Mouse (Mus musculus) kidney, embryonic 15.5 days (tissue): ENCODE data around the gene Timm10b. TPM values are rescaled to one million over a fixed set of nuclear protein-coding genes. Genes with fewer than 3 reads are reported as not detected.

ENCODE experiments used
- ATAC-seq: fragments of 200-750 bp; cut with Nextera tagmentation; replicated peaks from 2 replicates; pipeline ENCODE4 v1.8.0; 2017; ENCODE audit warnings: moderate TSS enrichment; ENCODE audit not compliant: low FRiP score
- H3K27ac ChIP-seq: fragments of 300-500 bp; sonication (generic); 2 replicates; pipeline ENCODE4 v1.5.1; 2015; ENCODE audit warnings: mild to moderate bottlenecking, inconsistent platforms
- H3K27me3 ChIP-seq: fragments of 300-500 bp; sonication (generic); 2 replicates; pipeline ENCODE4 v1.6.1; 2015; ENCODE audit warnings: inconsistent platforms
- H3K36me3 ChIP-seq: fragments of 300-500 bp; sonication (generic); 2 replicates; pipeline ENCODE4 v1.6.1; 2015; ENCODE audit warnings: inconsistent platforms
- H3K4me1 ChIP-seq: fragments of 300-500 bp; sonication (generic); 2 replicates; pipeline ENCODE4 v1.6.1; 2015; ENCODE audit warnings: inconsistent platforms
- H3K4me2 ChIP-seq: fragments of 300-500 bp; sonication (generic); 2 replicates; pipeline ENCODE4 v1.6.1; 2015; ENCODE audit warnings: moderate library complexity, mild to moderate bottlenecking, inconsistent platforms
- H3K4me3 ChIP-seq: fragments of 300-500 bp; sonication (generic); replicated peaks from 2 replicates; pipeline ENCODE4 v1.5.1; 2015; ENCODE audit warnings: mild to moderate bottlenecking, inconsistent platforms
- H3K9ac ChIP-seq: fragments of 300-500 bp; sonication (generic); 2 replicates; pipeline ENCODE4 v1.6.1; 2015; ENCODE audit warnings: mild to moderate bottlenecking, inconsistent platforms
- H3K9me3 ChIP-seq: fragments of 300-500 bp; sonication (generic); replicated peaks from 2 replicates; pipeline ENCODE4 v1.6.1; 2016; ENCODE audit warnings: inconsistent platforms
- WGBS: fragments of 180-500 bp; shearing (Covaris S2); methylation state at CpG from one replicate; pipeline ENCODE4 v1.1.7; 2015; ENCODE audit warnings: mixed read lengths; 5-methylcytosine and 5-hydroxymethylcytosine counted together
- polyA plus RNA-seq: library from polyadenylated mRNA; unstranded; fragments of >200 nt; fragmentation: Nextera tagmentation; extraction: Ambion mirVana; gene quantifications from 2 replicates; pipeline ENCODE4 v1.2.1, GENCODE M21; 2015

Timm10b gene
- polyA plus RNA-seq, 1 experiment from 2014 or later: 184 TPM

DNA sequence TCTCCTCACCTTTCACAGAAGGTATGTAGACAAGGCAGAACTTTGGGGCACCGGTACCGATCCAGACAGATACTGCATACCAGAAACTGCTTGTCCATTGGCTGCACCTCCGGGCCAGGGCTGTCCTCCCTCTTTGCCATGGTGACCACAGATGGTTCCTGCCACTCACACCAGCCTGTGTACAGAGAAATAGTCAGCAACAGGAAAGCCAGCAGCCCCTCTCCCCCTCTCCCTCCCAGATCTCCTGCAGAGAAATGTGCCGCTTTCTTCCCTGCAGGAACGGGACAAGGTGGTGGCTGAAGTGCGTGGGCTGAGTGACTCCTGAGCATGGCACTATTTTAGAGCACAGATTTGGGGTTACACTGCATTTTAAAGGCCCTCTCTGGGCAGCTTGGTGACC, 14.5 kb upstream of the Timm10b start:
- ATAC-seq: no peak
- Histone ChIP-seq H3K4me1 (peaks cover 16% of the 10 kb centered on the region), H3K9ac (no peak overlapping the region), H3K36me3 (peaks cover 48% of the 10 kb centered on the region), H3K27ac (no peak overlapping the region), H3K4me2 (no peak overlapping the region), H3K4me3 (no peak overlapping the region), H3K27me3 (no peaks in the 10 kb centered on the region), H3K9me3 (no peaks in the 10 kb centered on the region)
- WGBS: 84% methylated on average over 6 of the region's 6 CpGs

GRCm38 (mm10) chr7:105628633-105629032, 11.2 kb upstream of the Timm10b start:
- Histone ChIP-seq H3K4me2 (peak overlapping the region; percentile 9; the same call in 1 of the 2 replicates), H3K36me3 (peaks cover 18% of the 10 kb centered on the region), H3K4me3 (no peak overlapping the region), H3K9ac (no peak overlapping the region), H3K27me3 (no peaks in the 10 kb centered on the region), H3K27ac (peak overlapping the region; percentile 64), H3K4me1 (peaks cover 24% of the 10 kb centered on the region), H3K9me3 (no peaks in the 10 kb centered on the region)
- 22% methylated on average over 3 of the region's 3 CpGs for WGBS
- ATAC-seq: peak; percentile 27; the same call in 1 of the 2 replicates

DNA sequence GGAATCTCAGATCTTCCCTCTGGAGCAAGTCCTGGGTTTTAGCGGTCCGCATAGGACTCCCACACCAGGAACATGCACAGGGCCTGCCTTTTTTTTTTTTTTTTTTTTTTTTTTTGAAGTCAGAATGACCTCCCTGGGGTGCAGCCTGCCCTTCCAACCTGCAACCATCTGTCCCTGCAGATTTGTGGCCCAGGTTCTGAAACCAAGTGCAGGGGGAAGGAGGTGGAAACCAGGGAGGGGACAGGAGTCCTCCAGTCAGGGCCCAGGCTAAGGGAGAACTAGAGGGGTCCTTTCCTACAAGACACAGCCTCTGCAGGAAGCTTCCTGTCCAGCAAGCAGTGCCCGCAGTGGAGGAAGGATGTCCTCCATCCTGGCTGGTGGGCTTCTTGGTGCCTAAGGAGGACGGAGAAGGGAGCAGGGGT, 7.3 kb upstream of the Timm10b start:
- whole genome bisulfite sequencing: 11% methylated on average over 4 of the region's 4 CpGs
- no peaks in the 10 kb centered on the region for H3K9me3 ChIP-seq
- H3K9ac ChIP-seq: peak overlapping the region; percentile 87
- peak overlapping the region; percentile 91 for H3K4me3 ChIP-seq
- peaks cover 23% of the 10 kb centered on the region for H3K36me3 ChIP-seq
- peak overlapping the region; percentile 65; the same call in 1 of the 2 replicates for H3K27ac ChIP-seq
- H3K4me2 ChIP-seq: peak overlapping the region; percentile 83
- H3K27me3 ChIP-seq: no peaks in the 10 kb centered on the region
- ATAC-seq: no peak; the same call in 1 of the 2 replicates
- peaks cover 33% of the 10 kb centered on the region for H3K4me1 ChIP-seq

- Histone ChIP-seq H3K9me3 (no peaks in the 10 kb centered on the region), H3K4me1 (peaks cover 32% of the 10 kb centered on the region), H3K27ac (peak within 1 kb of the TSS; percentile 74), H3K36me3 (peaks cover 30% of the 10 kb centered on the region), H3K4me2 (peak within 1 kb of the TSS; percentile 83), H3K4me3 (peak within 1 kb of the TSS; percentile 91), H3K27me3 (no peaks in the 10 kb centered on the region), H3K9ac (peak within 1 kb of the TSS; percentile 87)
- WGBS: 2% methylated on average over 60 of the region's 71 CpGs
- ATAC-seq: peak; percentile 93
Measured at GRCm38 (mm10) chr7:105633127-105633800, 6.6 kb upstream of the Timm10b start, which contains the start of gene Trim3. Trim3 (minus strand) TSS chr7:105633571.

- H3K4me2 ChIP-seq: peak overlapping the region; percentile 83
- H3K9me3 ChIP-seq: no peaks in the 10 kb centered on the region
- H3K4me3 ChIP-seq: peak overlapping the region; percentile 91
- H3K9ac ChIP-seq: peak overlapping the region; percentile 87
- H3K27ac ChIP-seq: peak overlapping the region; percentile 74
- 4% methylated on average over 10 of the region's 10 CpGs for WGBS
- no peaks in the 10 kb centered on the region for H3K27me3 ChIP-seq
- no peak for ATAC-seq
- H3K36me3 ChIP-seq: peaks cover 33% of the 10 kb centered on the region
- H3K4me1 ChIP-seq: peaks cover 30% of the 10 kb centered on the region
Measured at GRCm38 (mm10) chr7:105633801-105634135, 6.1 kb upstream of the Timm10b start.

DNA sequence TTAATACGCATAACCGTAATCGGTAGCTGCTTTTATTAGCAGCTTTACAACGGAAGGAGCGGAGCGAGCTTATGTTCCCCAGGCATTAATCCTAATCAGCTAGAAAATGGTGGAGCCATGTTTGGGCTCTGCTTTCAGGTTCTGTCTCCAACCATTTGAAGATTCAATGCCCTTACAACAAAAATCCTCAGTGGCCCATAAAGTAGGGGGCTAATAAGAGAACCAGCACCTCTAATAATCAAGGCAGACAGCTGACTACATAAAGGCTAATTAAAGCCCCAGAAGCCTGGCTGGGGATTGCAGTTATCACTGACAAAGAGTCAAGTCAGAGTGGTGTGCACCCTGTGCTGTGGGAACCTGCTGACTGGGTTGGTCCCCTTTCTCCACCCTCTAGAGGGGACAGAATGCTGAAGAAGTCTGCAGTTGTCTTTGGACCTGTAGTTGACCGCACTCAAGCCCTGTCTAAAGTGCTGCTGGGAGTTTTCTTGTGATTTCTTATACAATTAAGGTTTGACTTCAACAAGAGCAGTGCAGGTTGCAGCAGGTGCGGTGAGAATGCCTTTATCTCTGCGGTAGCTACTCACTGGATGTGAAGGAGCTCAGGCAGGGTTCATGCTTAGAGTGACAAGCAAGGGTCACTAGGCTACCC, 5.5 kb upstream of the Timm10b start:
- Histone ChIP-seq H3K27me3 (no peaks in the 10 kb centered on the region), H3K27ac (no peak overlapping the region), H3K36me3 (peaks cover 33% of the 10 kb centered on the region), H3K4me2 (peak overlapping the region; percentile 83), H3K4me3 (peak overlapping the region; percentile 91), H3K4me1 (peaks cover 29% of the 10 kb centered on the region), H3K9ac (peak overlapping the region; percentile 87), H3K9me3 (no peaks in the 10 kb centered on the region)
- no peak for ATAC-seq
- 54% methylated on average over 9 of the region's 9 CpGs for WGBS

GRCm38 (mm10) chr7:105635726-105636125, 4.1 kb upstream of the Timm10b start:
- 91% methylated on average over 2 of the region's 2 CpGs for whole genome bisulfite sequencing
- Histone ChIP-seq H3K27ac (no peak overlapping the region), H3K9ac (no peak overlapping the region), H3K9me3 (no peaks in the 10 kb centered on the region), H3K4me1 (peaks cover 30% of the 10 kb centered on the region), H3K36me3 (peaks cover 33% of the 10 kb centered on the region), H3K4me3 (no peak overlapping the region), H3K27me3 (no peaks in the 10 kb centered on the region), H3K4me2 (no peak overlapping the region)
- no peak for ATAC-seq

- Histone ChIP-seq H3K36me3 (peaks cover 44% of the 10 kb centered on the region), H3K9ac (0 out of 2 replicates have a peak overlapping the region, but pooled peaks have one; percentile 5), H3K27ac (no peak overlapping the region), H3K4me2 (no peak overlapping the region; the same call in 1 of the 2 replicates), H3K4me3 (no peak overlapping the region; the same call in 1 of the 2 replicates), H3K4me1 (peaks cover 35% of the 10 kb centered on the region), H3K27me3 (no peaks in the 10 kb centered on the region), H3K9me3 (no peaks in the 10 kb centered on the region)
- WGBS: 89% methylated on average over 6 of the region's 6 CpGs
- no peak for ATAC-seq
Measured at GRCm38 (mm10) chr7:105638776-105639175, 1.1 kb upstream of the Timm10b start.

- no peak for ATAC-seq
- H3K4me3 ChIP-seq: peak overlapping the region; percentile 84
- peaks cover 50% of the 10 kb centered on the region for H3K36me3 ChIP-seq
- H3K4me1 ChIP-seq: peaks cover 29% of the 10 kb centered on the region
- peak overlapping the region; percentile 78 for H3K9ac ChIP-seq
- H3K27me3 ChIP-seq: no peaks in the 10 kb centered on the region
- no peak overlapping the region for H3K27ac ChIP-seq
- no peaks in the 10 kb centered on the region for H3K9me3 ChIP-seq
- WGBS: 67% methylated on average over 9 of the region's 9 CpGs
- peak overlapping the region; percentile 91 for H3K4me2 ChIP-seq
Measured at GRCm38 (mm10) chr7:105639304-105639703, 552 bp upstream of the Timm10b start.

DNA sequence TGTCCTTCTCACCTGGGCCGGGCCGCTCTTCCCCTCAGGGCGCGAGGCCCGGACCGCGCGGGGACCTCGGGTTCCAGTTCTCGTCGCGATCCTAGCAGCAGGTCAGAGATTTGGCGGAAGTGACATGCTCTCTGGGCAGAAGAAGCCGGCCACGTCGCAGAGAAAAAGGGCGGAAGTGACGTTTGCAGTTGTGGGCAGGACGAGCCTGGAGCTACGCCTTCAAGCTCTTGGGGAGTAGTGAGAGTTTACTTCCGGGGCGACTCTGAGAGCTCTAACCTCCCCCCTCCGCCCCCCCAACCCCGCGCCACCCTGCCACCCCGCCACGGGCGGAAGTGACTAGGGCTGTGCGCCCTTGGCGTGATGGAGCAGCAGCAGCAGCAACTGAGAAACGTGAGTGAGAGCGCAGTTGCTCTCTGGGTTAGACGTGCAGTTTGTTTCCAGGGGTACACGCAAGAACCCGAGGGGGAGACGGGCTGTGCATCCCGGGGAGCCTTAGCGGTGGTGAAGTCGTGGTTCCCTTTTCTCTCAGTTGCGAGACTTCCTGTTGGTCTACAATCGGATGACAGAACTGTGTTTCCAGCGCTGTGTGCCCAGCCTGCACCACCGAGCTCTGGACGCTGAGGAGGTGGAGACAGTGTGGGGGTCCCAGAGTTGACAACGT, 507 bp downstream of the Timm10b start, which contains the start of the genes Arfip2 and Gm45799:
TSS of gene Arfip2 (minus strand) at position 184 of the 661 bp plus-strand sequence.
TSS of gene Gm45799 (plus strand) at position 320 of the 661 bp plus-strand sequence.
- under 1% methylated on average over 45 of the region's 45 CpGs for WGBS
- Histone ChIP-seq H3K4me1 (peaks cover 28% of the 10 kb centered on the region), H3K27ac (peak within 1 kb of the TSS; percentile 93), H3K4me3 (peak within 1 kb of the TSS; percentile 84), H3K4me2 (peak within 1 kb of the TSS; percentile 91), H3K27me3 (no peaks in the 10 kb centered on the region), H3K36me3 (peaks cover 53% of the 10 kb centered on the region), H3K9me3 (no peaks in the 10 kb centered on the region), H3K9ac (peak within 1 kb of the TSS; percentile 78)
- ATAC-seq: peak; percentile 96

DNA sequence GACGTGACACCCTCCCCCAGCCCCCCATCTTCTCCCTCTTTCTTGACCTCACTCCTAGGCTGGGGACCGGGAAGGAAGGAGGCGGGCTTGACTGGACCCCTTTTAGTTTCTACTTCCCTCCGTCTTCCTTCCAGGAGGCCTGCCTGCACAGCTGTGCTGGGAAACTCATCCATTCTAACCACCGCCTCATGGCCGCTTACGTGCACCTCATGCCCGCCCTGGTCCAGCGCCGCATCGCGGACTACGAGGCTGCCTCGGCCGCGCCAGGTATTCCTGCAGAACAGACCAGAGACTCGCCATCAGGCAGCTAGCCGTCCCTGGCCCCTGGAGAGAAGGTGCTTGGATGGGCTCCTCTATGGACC, 1.0 kb downstream of the Timm10b start:
- Histone ChIP-seq H3K27ac (peak overlapping the region; percentile 93), H3K4me2 (peak overlapping the region; percentile 91), H3K9me3 (no peaks in the 10 kb centered on the region), H3K9ac (peak overlapping the region; percentile 78), H3K36me3 (peaks cover 49% of the 10 kb centered on the region), H3K4me3 (peak overlapping the region; percentile 84), H3K4me1 (peaks cover 28% of the 10 kb centered on the region), H3K27me3 (no peaks in the 10 kb centered on the region)
- WGBS: under 1% methylated on average over 18 of the region's 18 CpGs
- ATAC-seq: peak; percentile 27

GRCm38 (mm10) chr7:105641936-105642335, 2.1 kb downstream of the Timm10b start:
- H3K36me3 ChIP-seq: peaks cover 43% of the 10 kb centered on the region
- no peak overlapping the region; the same call in 1 of the 2 replicates for H3K9ac ChIP-seq
- H3K4me2 ChIP-seq: peak overlapping the region; percentile 91
- H3K4me1 ChIP-seq: peaks cover 28% of the 10 kb centered on the region
- WGBS: 61% methylated on average over 3 of the region's 3 CpGs
- H3K27me3 ChIP-seq: no peaks in the 10 kb centered on the region
- no peak for ATAC-seq
- H3K27ac ChIP-seq: peak overlapping the region; percentile 63; the same call in 1 of the 2 replicates
- no peaks in the 10 kb centered on the region for H3K9me3 ChIP-seq
- H3K4me3 ChIP-seq: peak overlapping the region; percentile 84
